Mouse (Mus musculus) A20 (cell line): Measurements from ENCODE around the gene Sufu.

ENCODE experiments used
- DNase-seq: peaks from one replicate; pipeline ENCODE4 v3.0.0-alpha.2; 2011; ENCODE audit warnings: low read depth, low spot score

Gene Sufu

DNA sequence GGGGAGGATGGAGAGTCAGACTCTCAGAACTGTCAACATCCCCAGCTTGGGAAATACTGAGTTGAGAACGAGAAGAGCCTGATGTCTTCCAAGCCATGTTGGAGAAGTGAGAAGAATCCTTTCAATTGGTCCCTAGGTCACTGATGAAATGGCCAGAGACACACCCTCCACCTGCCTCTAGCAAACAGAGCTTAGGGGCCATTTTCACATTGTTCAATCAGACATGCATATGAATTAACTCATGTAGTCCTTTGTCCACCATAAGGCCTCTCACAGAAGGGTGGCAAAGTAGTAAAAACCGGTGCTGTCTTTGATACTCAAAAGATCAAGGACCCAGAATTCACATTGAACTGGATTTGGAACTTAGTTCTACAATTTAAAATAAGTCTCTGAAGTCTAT, 100.5 kb downstream of the Sufu start:
- DNase-seq = no peak

DNA sequence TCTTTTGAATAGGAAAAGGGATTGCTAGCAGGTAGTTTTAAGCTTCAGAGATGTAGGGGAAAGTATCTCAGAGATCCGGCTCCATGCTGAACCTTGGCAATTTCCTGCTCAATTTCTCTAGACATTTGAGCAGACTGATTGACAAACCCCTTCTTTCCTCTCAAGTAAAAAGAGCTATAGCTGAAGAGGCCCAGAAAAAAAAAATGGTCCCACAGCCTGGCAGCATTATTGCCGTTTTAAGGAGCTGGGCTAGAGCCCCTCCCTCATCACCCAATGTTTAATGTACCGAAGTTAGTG, 102.8 kb downstream of the Sufu start:
- no peak for DNase-seq

DNA sequence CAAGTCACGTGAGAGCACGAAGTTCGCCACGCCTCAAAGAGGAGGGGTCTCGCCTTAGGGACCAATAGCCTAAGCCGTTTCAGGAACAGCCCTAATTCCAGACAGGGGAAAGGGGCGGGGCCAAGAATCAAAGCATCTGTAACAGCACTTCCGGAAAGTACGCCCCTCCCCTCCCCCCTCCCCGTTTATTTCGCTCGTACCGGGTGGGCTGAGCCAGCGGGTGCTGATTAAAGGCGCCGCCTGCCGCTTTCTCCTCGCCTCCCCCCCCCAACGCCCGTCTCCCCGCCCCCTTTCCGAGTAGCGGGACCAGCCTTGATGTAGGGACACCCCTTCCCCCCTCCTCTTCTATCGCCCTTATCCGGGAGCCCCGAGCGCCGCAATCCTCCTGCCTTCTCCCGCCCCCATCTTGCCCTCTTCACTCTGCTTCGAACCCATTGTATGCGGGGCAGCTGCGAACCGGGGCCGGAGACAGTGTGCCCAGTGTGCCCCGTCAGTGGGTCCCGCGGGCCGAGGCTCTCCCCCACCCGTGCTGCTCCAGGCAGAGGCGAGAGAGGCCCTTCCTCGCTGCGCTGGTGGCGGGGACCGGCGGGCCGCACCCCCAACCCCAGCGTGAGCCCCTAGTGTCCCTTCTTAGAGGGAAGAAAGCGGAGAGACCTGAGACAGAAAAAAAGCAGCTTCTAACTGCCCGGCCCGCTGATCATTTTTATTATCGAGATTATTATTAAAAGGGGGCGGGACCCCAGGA, 103.3 kb downstream of the Sufu start:
- DNase-seq = peak; percentile 100

DNA sequence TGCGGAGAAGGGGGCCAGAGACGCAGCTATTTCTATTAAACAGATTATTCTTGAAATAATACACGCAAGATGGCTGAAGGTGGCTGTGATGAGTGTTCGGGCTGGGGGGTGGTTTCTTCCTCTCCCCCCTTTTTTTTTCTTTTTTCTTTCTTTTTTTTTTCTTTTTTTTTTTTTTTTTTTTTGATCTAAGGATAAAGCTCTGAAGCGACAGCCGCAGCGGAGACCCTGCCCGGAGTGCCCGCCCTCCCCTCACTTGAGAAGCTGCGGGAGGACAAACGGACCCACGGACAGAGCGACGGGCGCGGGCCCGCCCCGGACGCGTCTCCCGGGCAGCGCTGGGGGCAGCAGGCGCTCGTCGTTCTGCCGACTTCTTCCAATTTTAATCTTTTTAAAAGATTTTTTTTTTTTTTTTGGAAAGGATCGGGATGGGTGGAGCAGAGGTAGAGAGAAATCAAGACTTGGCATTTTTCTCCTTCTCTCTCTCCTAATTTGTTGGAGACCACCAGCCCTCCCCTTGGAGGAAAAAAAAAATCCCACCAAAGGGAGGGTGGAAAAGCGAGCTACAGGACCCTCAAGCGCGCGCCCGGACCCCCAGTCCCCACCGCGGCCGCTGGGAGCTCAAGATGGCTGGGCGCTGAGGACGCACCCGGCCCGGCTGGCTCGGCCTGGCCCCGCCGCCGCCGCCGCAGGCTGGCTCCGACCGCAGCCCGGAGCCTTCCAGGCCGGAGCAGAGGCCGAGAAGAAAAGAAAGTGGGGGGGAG, 104.1 kb downstream of the Sufu start:
- no peak for DNase-seq

DNA sequence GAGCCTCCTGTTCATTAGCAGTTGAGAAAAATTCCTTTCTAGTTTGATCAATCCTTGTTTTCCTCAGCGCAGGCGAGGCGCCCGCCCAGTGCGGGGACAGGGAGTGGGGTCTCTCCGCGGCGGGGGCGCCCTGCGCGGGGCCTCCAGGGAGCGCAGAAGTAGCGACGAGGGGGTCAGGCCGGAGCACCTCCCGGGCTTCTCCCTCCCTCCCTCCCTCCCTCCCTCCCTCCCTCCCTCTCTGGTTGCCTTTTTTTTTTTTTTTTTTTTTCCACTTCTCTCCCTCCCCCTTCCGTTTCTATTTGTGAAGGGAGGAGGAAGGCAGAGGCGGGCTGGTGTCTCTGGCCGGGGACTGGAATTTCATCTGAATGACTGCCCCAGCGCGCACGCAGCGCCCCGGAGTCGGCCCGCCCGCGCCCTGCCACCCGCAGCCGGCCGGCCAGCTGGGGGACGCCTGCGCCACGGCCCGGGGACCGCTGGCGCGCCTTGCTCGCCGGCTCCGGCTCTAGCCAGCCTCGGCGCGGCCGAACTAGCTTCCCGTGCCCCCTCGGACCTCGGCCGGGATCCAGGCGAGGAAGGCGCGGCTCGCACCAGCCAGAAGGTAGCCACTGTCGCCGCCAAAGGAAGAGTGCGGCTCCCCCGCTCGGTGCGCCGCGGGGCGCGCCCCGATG, 104.8 kb downstream of the Sufu start, which contains the start of gene Trim8:
Gene Trim8 (plus strand): TSS at position 302 of the 668 bp plus-strand sequence.
- DNase-seq = peak; percentile 87

DNA sequence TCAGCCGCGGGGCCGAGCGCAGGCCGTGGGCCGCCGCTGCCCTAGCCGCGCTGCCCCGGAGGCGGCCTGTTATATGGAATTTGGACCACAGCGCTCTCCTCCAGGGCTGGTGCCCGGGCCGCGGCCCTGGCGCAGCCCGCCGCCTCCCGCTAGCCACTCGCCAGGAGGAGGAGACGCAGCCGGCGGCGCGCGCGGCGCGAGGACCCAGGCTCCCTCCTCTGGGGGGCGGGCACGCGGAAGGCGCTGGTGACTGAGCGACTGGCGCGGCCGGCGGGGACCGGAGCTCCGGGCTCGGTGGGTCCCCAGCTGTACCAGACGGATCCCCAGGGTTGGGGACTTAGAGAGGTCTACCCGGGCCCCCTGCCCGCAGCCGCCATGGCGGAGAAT, 105.4 kb downstream of the Sufu start:
- peak; percentile 90 for DNase-seq

DNA sequence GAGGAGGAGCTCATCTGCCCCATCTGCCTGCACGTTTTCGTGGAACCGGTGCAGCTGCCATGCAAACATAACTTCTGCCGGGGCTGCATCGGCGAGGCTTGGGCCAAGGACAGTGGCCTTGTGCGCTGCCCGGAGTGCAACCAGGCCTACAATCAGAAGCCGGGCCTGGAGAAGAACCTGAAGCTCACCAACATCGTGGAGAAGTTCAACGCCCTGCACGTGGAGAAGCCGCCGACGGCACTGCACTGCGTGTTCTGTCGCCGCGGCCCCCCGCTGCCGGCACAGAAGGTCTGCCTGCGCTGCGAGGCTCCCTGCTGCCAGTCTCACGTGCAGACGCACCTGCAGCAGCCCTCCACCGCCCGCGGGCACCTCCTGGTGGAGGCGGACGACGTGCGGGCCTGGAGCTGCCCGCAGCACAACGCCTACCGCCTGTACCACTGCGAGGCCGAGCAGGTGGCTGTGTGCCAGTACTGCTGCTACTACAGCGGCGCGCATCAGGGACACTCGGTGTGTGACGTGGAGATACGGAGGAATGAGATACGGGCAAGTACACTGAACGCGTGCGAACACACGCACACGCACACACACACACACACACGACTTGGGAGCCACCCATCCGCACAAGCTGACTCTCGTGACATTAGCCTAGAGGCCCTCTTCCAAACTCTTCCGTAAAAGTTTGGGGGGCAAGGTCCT, 105.9 kb downstream of the Sufu start:
- DNase-seq = peak; percentile 93

DNA sequence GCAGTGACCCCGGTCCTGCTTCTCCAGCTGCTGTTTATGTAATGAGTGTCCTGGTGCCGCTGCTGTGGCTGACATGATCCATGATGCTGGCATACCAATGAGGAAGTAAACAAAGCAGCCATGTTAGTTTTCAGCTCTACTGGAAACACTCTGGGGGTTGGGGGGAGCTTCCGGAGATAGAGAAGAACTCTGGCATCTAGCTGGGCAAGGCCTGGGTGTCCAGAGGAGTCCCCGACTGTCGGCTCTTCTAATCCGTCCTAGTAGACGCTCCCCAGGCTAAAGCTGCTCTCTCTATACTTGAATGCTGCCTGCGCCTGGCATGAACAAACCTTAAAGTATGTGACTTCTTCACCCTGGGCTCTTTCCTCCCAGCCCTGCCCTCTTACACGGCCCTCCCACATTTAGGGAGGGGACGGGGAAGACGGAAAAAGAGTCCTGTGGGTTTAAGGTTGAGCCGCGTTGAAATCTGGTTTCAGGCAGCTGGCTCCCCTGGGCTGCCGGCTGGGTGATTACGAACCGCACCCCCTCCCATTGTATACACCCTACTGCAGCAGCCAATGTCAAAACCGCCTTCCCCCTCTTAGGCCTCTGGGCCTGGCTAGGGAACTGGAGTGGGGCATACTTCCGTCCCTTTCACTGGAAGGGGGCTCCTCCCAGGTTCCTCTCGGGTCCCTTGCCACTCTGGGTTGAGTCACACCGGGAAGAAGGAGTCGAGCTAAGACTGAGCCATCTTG, 106.8 kb downstream of the Sufu start:
- DNase-seq = peak; percentile 88

DNA sequence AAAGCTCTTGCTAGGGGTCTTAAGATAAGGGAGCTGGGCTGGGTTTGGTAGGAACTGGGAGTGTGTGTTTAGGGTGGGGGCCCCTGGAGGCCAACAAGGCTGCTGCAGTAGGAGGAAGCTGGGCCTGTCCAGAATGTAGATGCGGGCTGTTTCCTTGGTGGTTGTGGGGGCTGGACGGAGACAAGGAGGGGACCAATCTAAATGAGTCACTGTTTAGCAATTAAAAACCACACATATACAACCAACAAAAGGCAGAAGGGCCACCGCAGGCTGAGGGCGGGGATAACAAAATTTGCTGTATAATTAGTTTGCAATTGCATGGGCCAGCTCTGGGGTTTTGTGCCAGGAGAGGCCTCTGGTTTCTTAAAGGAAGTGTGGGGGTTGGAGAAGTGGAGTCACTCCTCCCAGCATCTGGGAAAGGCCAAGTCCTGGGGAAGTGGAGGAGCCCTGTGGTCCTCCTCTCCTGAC, 107.4 kb downstream of the Sufu start:
- DNase-seq = peak; percentile 82

DNA sequence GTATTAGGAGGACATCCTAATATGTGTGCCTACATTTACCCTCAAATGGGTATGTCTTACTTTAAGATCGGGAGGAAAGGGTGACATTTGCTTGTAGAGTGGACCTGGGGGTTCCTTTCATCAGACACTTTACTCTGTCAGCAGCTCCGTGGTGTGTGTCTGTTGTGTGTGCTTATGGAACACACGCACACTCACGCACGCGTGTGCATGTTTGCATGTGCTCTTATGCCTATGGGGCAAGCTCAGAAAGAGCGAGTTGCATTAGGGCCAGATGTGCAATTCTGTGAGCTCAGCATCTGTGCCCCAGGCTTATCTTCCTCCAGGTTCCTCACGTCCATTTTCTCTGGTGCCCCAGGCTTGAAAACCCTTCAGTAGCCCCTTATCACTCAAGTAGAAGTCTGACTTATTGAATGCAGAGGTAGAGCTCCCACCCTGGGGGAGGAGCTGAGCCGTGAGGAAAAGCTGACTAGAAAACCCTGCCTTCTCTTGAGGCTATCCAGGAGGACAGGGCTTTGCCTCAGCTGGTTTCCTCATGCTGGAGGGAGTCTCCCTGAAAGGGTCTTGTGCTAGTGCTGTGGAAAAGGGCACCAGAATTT, 108.2 kb downstream of the Sufu start:
- DNase-seq = no peak

DNA sequence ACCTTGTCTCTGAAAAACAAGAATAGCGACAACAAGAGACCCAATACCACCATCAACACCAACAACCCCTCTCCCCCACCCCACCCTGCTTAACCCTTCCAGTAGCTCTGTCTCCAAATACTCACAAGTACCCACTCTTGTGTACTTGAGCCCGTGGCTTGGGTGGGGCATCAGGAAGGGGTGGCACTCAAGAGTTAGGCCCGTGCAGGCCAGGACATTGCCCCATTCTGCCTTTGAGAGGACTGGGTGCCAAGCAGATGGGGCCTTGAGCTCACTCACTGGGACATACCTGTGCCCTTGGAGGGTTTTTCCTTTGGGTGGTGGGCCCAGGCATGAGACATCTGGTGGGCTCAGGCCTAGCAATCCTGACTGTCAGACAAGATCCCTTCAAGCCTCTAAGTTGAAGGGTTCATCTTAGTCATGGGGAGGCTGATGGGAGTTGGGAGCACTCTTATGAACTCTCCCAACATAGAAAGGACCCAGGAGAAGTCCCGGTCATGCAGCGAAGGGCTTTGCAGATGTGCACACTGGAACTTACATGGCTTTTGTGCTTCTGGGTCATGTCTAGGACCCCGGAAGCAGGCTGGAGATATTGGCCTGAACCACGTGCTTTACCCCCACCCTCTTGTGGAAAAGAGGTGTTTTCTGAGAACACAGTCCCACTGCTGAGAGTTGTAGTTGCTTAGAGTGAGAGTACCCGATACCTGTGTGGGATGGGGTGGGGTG, 109.1 kb downstream of the Sufu start:
- no peak for DNase-seq

DNA sequence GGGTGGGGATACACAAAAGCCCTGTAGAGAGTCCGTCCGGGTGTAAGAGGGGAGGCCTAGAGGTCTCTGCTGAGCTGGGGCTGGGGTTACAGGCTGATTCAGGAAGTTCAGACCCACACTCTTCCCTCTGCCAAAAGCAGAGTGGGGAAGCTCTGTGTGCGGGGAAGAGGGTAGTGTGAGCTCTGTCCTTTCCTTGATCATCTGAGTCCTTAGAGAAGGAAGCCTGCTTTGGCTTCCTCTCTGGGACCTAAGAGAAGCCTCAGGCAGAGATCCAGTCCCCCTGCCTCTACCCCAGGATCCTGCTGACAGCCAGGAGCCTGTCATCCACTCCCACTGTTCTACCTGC, 109.6 kb downstream of the Sufu start:
- no peak for DNase-seq

DNA sequence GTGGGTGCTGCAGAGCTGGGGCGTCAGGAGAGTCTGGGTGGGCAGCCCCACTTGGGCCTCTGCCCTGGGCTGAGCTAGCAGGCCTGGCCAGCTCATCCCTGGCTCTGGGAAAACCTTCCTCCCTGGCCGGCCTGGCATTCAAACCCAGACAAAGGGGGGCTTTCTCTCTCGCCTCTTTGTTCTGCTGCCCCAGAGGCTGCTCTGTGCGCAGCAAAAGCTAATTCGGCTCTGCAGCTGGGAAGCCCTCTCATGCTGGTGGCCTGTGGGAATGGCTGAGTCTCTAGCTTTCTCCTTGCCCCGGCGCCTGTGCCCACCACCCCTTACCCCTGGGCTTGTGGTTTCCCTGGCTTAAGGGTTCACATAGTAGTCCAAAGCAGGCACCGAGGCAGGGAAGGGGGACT, 110.5 kb downstream of the Sufu start:
- DNase-seq = no peak

DNA sequence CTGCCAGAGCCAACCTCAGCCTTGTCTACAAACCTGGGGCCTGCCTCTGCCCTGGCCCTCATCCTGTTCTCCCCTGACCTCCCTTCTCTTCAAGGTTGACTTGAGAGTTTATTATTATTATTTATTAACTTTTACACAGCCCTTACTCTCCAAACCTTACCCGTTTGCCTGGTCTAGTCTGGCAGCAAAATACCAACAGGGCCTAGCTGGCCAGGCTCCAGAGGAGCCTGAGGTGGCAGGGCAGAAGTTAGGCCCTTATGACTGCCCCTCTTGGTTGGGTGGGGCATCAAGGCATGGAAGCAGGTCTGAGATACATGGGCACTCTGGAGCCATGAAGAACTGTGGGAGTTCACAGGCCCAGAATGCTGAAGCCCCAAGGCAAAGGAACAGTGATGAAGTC, 111.1 kb downstream of the Sufu start:
- DNase-seq = no peak

DNA sequence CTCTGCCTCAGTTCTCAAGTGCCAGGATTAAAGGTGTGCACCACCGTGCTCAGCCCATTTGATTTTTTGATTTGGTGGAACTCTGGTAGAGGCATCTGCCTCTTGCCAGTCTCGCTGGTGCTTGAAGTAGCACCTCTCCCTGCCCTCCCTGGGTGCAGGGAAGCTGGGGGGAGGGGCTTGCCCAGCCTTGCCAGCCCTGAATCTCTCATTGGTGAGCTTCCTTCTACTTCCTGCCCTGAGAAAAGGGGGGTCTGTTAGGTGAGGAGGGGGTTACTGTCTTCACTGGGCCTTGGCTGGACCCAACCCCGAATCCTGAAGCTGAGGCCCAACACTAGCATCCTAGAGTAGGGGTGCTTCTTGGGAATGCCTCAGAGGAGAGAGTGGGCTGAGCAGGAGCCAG, 112.0 kb downstream of the Sufu start:
- DNase-seq = no peak

DNA sequence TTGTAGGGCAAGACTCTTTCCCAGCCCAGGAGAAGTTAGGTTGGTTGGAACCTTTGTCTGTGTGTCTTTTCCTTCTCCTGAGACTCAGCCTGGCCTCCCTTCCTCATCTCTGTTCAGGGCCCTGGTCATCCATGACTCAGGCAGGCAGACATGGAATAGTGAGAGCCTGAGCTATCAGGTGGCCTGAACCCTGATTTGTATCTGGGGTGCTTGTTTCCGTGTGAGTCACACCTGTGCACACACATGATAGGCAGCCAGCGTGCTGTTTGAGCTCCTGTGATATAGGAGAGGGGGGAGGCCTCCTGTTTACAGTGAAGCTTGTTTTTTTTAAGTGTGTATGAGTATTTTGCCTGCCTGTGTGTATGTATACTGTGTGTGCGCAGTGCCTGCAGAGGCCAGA, 112.5 kb downstream of the Sufu start:
- no peak for DNase-seq

DNA sequence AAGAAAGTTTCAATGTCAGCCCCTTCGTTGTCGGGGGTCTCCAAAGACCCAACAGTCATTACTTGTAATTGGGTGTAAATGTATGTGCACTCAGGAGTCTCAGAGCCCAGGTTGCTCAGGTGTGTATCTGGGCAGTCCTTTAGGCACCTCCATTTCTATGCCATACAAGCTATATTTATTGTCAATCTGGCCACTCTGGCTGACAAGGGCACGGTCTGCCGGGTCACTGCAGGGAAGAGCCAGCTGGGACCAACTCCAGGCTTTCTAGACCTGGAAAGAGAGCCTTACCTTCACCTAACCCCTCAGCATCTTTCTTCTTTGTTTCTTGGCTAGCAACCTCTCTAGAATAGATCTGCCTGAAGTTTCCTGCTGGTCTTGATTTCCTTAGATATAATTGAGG, 113.0 kb downstream of the Sufu start:
- DNase-seq = no peak

DNA sequence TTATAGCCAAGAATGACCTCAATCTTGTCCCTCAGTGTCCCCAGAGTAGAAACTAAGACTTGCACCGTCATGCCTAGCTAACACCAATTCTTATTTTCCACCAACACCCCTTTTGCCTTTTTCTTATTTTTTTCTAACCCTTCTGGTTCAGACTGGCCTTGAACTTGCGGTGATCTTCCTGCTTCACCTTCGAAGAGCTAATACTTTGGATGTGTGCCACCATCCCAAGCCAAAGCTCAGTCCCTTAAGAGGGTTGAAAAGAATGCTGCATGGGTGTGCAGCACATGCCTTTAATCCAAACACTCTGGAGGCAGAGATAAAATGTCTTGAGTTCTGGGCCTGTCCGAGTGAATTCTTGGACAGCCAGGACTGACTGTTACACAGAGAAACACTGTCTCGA, 113.7 kb downstream of the Sufu start:
- no peak for DNase-seq

DNA sequence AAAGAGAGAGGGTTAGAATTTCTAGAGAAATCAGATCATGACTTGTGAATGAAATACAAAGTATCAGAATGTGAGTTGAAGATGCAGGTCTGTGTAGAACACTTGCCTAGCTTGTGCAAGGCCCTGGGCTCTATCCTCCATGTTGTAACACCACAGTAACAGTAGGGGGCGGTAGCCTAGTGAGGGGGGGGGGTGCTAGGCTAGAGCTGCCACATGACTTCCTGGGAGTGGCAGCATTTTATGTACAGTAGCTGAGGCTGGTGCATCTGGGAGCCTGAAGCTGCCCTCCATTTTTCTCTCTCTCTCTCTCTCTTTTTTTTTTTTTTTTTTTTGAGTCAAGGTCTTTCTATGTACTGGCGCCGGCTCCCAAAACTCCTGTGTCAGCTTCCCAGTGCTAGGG, 114.1 kb downstream of the Sufu start:
- DNase-seq = peak; percentile 61

DNA sequence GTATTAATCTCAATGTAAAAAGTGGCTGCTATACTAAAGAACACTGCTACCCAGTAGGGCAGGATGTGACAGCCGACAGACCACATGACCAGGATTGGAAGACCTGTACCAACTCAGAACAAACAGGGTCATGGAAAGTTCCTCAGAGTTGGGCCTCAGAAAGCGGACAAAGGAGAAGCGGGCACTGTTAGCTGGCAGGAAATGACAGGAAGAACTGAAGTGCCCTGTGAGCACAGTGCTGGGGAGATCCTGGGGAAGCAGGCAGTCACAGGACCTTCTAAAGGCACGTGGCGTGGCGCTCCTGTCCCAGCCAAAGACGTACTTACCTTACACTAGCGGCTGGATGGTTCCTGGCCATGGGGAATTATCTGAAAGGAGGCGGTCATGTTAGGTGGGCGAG, 114.6 kb downstream of the Sufu start:
- no peak for DNase-seq

DNA sequence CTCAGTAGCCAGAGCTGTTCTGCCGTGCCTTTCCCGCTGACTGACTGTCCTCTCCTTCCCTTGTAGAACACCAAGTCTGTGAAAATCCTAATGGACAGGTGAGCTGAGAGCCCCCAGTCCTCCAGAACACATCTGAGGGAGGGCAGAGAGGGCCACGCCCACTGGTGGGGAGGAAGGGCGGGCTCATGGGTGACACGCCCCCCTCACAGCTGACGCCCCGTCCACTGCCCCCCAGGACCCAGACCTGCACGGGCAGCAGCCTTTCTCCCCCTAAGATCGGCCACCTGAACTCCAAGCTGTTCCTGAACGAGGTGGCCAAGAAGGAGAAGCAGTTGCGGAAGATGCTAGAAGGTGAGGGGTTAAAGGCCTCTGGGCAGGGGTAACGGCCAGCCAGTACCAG, 117.7 kb downstream of the Sufu start:
- no peak for DNase-seq
